Mouse (Mus musculus) lung, adult 10 weeks (tissue): ENCODE measurements around the gene Luzp4. TPM values are rescaled to one million over a fixed set of nuclear protein-coding genes. Genes with fewer than 3 reads are reported as not detected.

ENCODE experiments used
- polyA plus RNA-seq: library from polyadenylated mRNA; stranded (reverse); fragments of 350-450 nt; fragmentation: Illumina TruSeq; extraction: RNeasy Lipid Tissue Mini Kit (QIAGEN cat#74804); gene quantifications from one replicate; pipeline ENCODE4 v1.2.3, GENCODE M21; 2014; ENCODE audit warnings: low read depth, low replicate concordance; ENCODE audit not compliant: insufficient read depth

Luzp4 gene
- not detected for polyA plus RNA-seq

DNA sequence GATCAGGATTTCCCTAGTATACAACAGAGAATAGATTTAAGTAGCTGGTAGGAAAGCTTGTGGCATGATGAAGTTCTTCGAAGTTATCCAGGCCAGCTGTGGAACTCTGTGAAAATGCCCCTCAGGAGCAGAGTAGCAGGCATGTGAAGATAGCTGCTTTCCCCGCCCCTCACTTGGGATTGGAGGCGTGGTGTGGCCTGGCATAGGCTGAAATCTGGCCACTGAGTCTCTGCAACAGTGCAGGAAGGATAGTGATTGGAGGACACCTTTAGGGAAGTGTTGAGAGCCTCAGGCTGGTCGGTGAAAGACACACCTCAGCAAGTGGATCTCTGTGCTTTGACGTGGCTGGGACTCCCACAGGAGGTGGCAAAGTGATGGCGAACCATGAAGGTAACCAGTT lies at the start of gene Luzp4:
Gene Luzp4, plus strand, starts transcription at position 301 of the 400 bp plus-strand sequence.

Other genes starting within 250 kb of the Luzp4 start
- not detected for gene Gm8334, start 242.5 kb upstream of the Luzp4 start, polyA plus RNA-seq
- not detected for gene Gm15127, start 194.0 kb upstream of the Luzp4 start, polyA plus RNA-seq
- not detected for gene Ott, start 216.6 kb downstream of the Luzp4 start, polyA plus RNA-seq